In genomic region chr4:146493319-146493907, GRCm38 (mm10) we compare ENCODE assay signal across 10 mouse cellular contexts. TPM values are rescaled to one million over a fixed set of nuclear protein-coding genes. Genes with fewer than 3 reads are reported as not detected.
DNase-seq lines count a peak whose midpoint lies in the region; ATAC-seq and TF ChIP-seq lines count a peak whose summit lies in the region.
"Not testable (repeated sequence)": the region's sequence is repeated elsewhere in the genome, so short reads cannot be mapped to it uniquely, and the experiment has no call there.
"Had no signal": no experiment of that assay in that cellular context is flagged by ENCODE, and none has a peak within 500 bp of the region (broad histone marks: within the 10 kb centered on the region; RNA-seq: fewer than 3 reads in every experiment).

No protein-coding gene starts in this region.

- H3K4me1 ChIP-seq in embryonic facial prominence, embryonic 12.5 days; forebrain, postnatal 0 days (ENCODE audit: insufficient read depth); hindbrain, embryonic 12.5 days; limb, embryonic 12.5 days (replicated peaks); liver, embryonic 15.5 days (replicated peaks); midbrain, embryonic 12.5 days; neural tube, embryonic 14.5 days (ENCODE audit: control insufficient read depth, insufficient read depth, low read length): not testable (repeated sequence)

- not testable (repeated sequence) for TF ChIP-seq CTCF in forebrain, postnatal 0 days (IDR thresholded peaks at IDR 0.05; ENCODE audit: low read depth)

- DNase-seq in forebrain, postnatal 0 days = not testable (repeated sequence)

- not testable (repeated sequence) for H3K4me3 ChIP-seq in embryonic facial prominence, embryonic 12.5 days; forebrain, postnatal 0 days (ENCODE audit: low read depth, low read length); hindbrain, embryonic 12.5 days; limb, embryonic 12.5 days (replicated peaks); liver, embryonic 15.5 days (replicated peaks); midbrain, embryonic 12.5 days; neural tube, embryonic 14.5 days (ENCODE audit: low read depth, low read length)

- ATAC-seq in embryonic facial prominence, embryonic 12.5 days (ENCODE audit: insufficient number of reproducible peaks, insufficient read depth, low FRiP score, low TSS enrichment) = 0 out of 2 replicates have a peak, but pooled peaks have one; percentile 13
- peak; percentile 25 for ATAC-seq in forebrain, postnatal 0 days
- ATAC-seq in hindbrain, embryonic 12.5 days (ENCODE audit: low FRiP score) = peak; percentile 18; the same call in 1 of the 2 replicates
- peak; percentile 3 for ATAC-seq in inflammation-experienced regulatory T-cells, adult 6 months
- 0 out of 2 replicates have a peak, but pooled peaks have one; percentile 29 for ATAC-seq in limb, embryonic 12.5 days (ENCODE audit: insufficient number of reproducible peaks, insufficient read depth, low FRiP score, low TSS enrichment, low read depth)
- 0 out of 2 replicates have a peak, but pooled peaks have one; percentile 26 for ATAC-seq in liver, embryonic 15.5 days (ENCODE audit: insufficient read depth)
- ATAC-seq in midbrain, embryonic 12.5 days (ENCODE audit: low FRiP score, low read depth) = peak; percentile 23
- peak; percentile 38; the same call in 1 of the 2 replicates for ATAC-seq in neural tube, embryonic 14.5 days (ENCODE audit: low read depth)

- not testable (repeated sequence) for H3K36me3 ChIP-seq in embryonic facial prominence, embryonic 12.5 days; forebrain, postnatal 0 days (ENCODE audit: insufficient read depth); hindbrain, embryonic 12.5 days; limb, embryonic 12.5 days; liver, embryonic 15.5 days (replicated peaks); midbrain, embryonic 12.5 days; neural tube, embryonic 14.5 days (ENCODE audit: control insufficient read depth, insufficient read depth, low read length)

- H3K9ac ChIP-seq in embryonic facial prominence, embryonic 12.5 days; forebrain, postnatal 0 days; hindbrain, embryonic 12.5 days; limb, embryonic 12.5 days (replicated peaks); liver, embryonic 15.5 days; midbrain, embryonic 12.5 days (replicated peaks); neural tube, embryonic 14.5 days (replicated peaks; ENCODE audit: low read depth, low read length): not testable (repeated sequence)

- WGBS in embryonic facial prominence, embryonic 12.5 days = 85% methylated on average over 6 of the region's 6 CpGs
- 88% methylated on average over 6 of the region's 6 CpGs for WGBS in forebrain, postnatal 0 days
- WGBS in hindbrain, embryonic 12.5 days = 87% methylated on average over 6 of the region's 6 CpGs
- WGBS in limb, embryonic 12.5 days = 85% methylated on average over 6 of the region's 6 CpGs
- 66% methylated on average over 6 of the region's 6 CpGs for WGBS in liver, embryonic 15.5 days (ENCODE audit: insufficient replicate concordance)
- 86% methylated on average over 6 of the region's 6 CpGs for WGBS in midbrain, embryonic 12.5 days
- WGBS in neural tube, embryonic 14.5 days = 87% methylated on average over 6 of the region's 6 CpGs

- peaks cover 55% of the 10 kb centered on the region for H3K9me3 ChIP-seq in embryonic facial prominence, embryonic 12.5 days
- H3K9me3 ChIP-seq in forebrain, postnatal 0 days (ENCODE audit: low read length) = peaks cover 42% of the 10 kb centered on the region
- H3K9me3 ChIP-seq in hindbrain, embryonic 12.5 days (replicated peaks) = peaks cover 61% of the 10 kb centered on the region
- peaks cover 66% of the 10 kb centered on the region for H3K9me3 ChIP-seq in limb, embryonic 12.5 days
- H3K9me3 ChIP-seq in liver, embryonic 15.5 days (replicated peaks) = peaks cover 32% of the 10 kb centered on the region
- peaks cover 65% of the 10 kb centered on the region for H3K9me3 ChIP-seq in midbrain, embryonic 12.5 days
- peaks cover 51% of the 10 kb centered on the region for H3K9me3 ChIP-seq in neural tube, embryonic 14.5 days (ENCODE audit: control insufficient read depth, low read length)

- not testable (repeated sequence) for H3K27me3 ChIP-seq in embryonic facial prominence, embryonic 12.5 days; forebrain, postnatal 0 days (ENCODE audit: insufficient read depth, low read length); hindbrain, embryonic 12.5 days; limb, embryonic 12.5 days; liver, embryonic 15.5 days; midbrain, embryonic 12.5 days; neural tube, embryonic 14.5 days (ENCODE audit: control insufficient read depth, insufficient read depth, low read length)

- not testable (repeated sequence) for H3K27ac ChIP-seq in embryonic facial prominence, embryonic 12.5 days; forebrain, postnatal 0 days (ENCODE audit: low read depth, low read length); hindbrain, embryonic 12.5 days; limb, embryonic 12.5 days; liver, embryonic 15.5 days (replicated peaks); midbrain, embryonic 12.5 days (replicated peaks); neural tube, embryonic 14.5 days (ENCODE audit: low read depth, low read length)

- not testable (repeated sequence) for H3K4me2 ChIP-seq in embryonic facial prominence, embryonic 12.5 days (replicated peaks); forebrain, postnatal 0 days (ENCODE audit: low read depth); hindbrain, embryonic 12.5 days (replicated peaks); limb, embryonic 12.5 days; liver, embryonic 15.5 days; midbrain, embryonic 12.5 days (replicated peaks); neural tube, embryonic 14.5 days (ENCODE audit: low read depth, low read length)

RNA-seq across cellular contexts. Expression of gene Zfp981, which starts 8.4 kb away (rescaled TPM):
- 0.06 and 0.14 TPM in 2 replicates for polyA plus RNA-seq in embryonic facial prominence, embryonic 12.5 days (2016; fragmentation: Nextera tagmentation; extraction: Ambion mirVana)
- total RNA-seq in forebrain, postnatal 0 days (2014; rRNA removed) = 0.05 and 0.31 TPM in 2 replicates
- polyA plus RNA-seq in forebrain, postnatal 0 days (2015; fragmentation: Nextera tagmentation; extraction: Ambion mirVana) = 0.10 TPM in 1 of 2 replicates, not detected in the other
- 0.08 and 0.12 TPM in 2 replicates for polyA plus RNA-seq in hindbrain, embryonic 12.5 days (2016; fragmentation: Nextera tagmentation; extraction: Ambion mirVana)
- polyA plus RNA-seq in inflammation-experienced regulatory T-cells, adult 6 months (2017; shearing (Covaris generic)) = under 1 TPM in 2 of 3 experiments, not detected in 1; 0.20 to 0.40 TPM
- polyA plus RNA-seq in limb, embryonic 12.5 days (2016; fragmentation: Nextera tagmentation; extraction: Ambion mirVana) = 0.06 and 0.14 TPM in 2 replicates
- polyA plus RNA-seq in liver, embryonic 15.5 days (2015; fragmentation: Nextera tagmentation; extraction: Ambion mirVana) = 0.06 and 0.07 TPM in 2 replicates
- polyA plus RNA-seq in midbrain, embryonic 12.5 days (2016; fragmentation: Nextera tagmentation; extraction: Ambion mirVana) = not detected in 2 replicates
- polyA plus RNA-seq in neural tube, embryonic 14.5 days (2014; fragmentation: Nextera tagmentation; extraction: Ambion mirVana) = 0.31 and 0.32 TPM in 2 replicates
- total RNA-seq: left cerebral cortex, adult 2 months; neutrophil, adult 5-6 weeks had no signal

RNA-seq across cellular contexts. Expression of gene Zfp992, which starts 44.6 kb away (rescaled TPM):
- polyA plus RNA-seq in embryonic facial prominence, embryonic 12.5 days (2016; fragmentation: Nextera tagmentation; extraction: Ambion mirVana) = 2.9 and 4.5 TPM in 2 replicates
- 2.1 and 3.3 TPM in 2 replicates for total RNA-seq in forebrain, postnatal 0 days (2014; rRNA removed)
- 0.78 and 1.1 TPM in 2 replicates for polyA plus RNA-seq in forebrain, postnatal 0 days (2015; fragmentation: Nextera tagmentation; extraction: Ambion mirVana)
- polyA plus RNA-seq in hindbrain, embryonic 12.5 days (2016; fragmentation: Nextera tagmentation; extraction: Ambion mirVana) = 3.1 and 3.9 TPM in 2 replicates
- 1 to 10 TPM; 2.8 to 4.0 (median 3.0) TPM for polyA plus RNA-seq in inflammation-experienced regulatory T-cells, adult 6 months (2017; shearing (Covaris generic))
- 4.3 and 4.9 TPM in 2 replicates for polyA plus RNA-seq in limb, embryonic 12.5 days (2016; fragmentation: Nextera tagmentation; extraction: Ambion mirVana)
- 1.6 and 1.8 TPM in 2 replicates for polyA plus RNA-seq in liver, embryonic 15.5 days (2015; fragmentation: Nextera tagmentation; extraction: Ambion mirVana)
- 2.4 and 2.6 TPM in 2 replicates for polyA plus RNA-seq in midbrain, embryonic 12.5 days (2016; fragmentation: Nextera tagmentation; extraction: Ambion mirVana)
- 3.6 and 5.1 TPM in 2 replicates for polyA plus RNA-seq in neural tube, embryonic 14.5 days (2014; fragmentation: Nextera tagmentation; extraction: Ambion mirVana)
